Mouse (Mus musculus): ENCODE measurements at regions not wholly inside any gene's neighbourhood (a gene's known extent, or its start where the extent isn't known, plus 50 kb on each side); places are given as distances from the start of the nearest gene placed in this dataset.

DNA sequence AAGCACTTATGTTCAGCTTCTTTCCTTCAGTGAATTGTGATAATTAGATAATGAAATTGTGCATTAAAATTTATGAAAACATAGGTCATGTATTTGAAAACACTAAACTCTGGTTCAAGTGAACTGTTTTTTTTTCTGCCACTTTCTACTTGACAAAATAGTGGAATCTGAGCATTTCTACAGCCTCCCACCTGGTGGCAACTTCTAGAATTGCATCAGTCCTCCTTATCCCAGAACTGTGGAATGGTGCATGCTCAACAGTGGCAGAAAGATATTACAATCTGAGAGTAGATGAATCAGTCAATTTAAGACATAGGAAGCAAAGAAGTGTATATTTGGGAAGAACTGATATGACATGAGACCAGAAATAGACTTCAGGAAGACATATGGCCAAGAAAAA, 84.1 kb upstream of the Gm28269 start:
- H3K9ac ChIP-seq (ENCODE audit: low read length), result no peak overlapping the region
- no peaks in the 10 kb centered on the region for H3K36me3 ChIP-seq (ENCODE audit: control insufficient read depth, insufficient read depth, low read length)
- H3K9me3 ChIP-seq (ENCODE audit: control insufficient read depth, low read length), result no peaks in the 10 kb centered on the region
- no peaks in the 10 kb centered on the region for H3K4me1 ChIP-seq (ENCODE audit: control insufficient read depth, insufficient read depth, low read length)
- H3K4me3 ChIP-seq (ENCODE audit: low read depth, low read length), result no peak overlapping the region
- ATAC-seq (ENCODE audit: insufficient number of reproducible peaks, low FRiP score, low TSS enrichment, low read depth) (no peak), DNase-seq (ENCODE audit: low spot score) (peak; percentile 41)
- no peak overlapping the region for H3K27ac ChIP-seq (replicated peaks; ENCODE audit: low read depth, low read length)
- H3K27me3 ChIP-seq (ENCODE audit: control insufficient read depth, insufficient read depth, low read length), result no peaks in the 10 kb centered on the region
- H3K4me2 ChIP-seq (ENCODE audit: low read depth, severe bottlenecking), result no peak overlapping the region

DNA sequence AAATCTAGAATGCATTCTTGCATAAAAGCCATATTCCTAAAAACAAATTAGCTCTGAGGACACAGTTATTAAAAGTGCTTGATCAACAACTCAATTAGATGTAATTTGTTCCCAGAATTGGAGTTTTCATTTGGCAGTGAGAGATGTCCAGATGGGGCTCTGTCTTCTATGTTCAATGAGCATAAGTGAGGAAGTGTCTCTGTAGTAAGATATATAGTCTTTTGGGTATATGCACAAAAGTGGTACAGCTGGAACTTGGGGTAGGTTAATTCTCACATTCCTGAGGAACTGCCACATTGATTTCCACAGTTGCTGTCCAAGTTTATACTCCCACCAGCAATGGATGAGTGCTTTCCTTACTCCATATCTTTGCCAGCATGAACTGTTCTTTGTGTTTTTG, 64.3 kb upstream of the Gm28269 start:
- no peak for ATAC-seq (ENCODE audit: insufficient number of reproducible peaks, low FRiP score, low TSS enrichment, low read depth)
- H3K4me1 ChIP-seq (ENCODE audit: control insufficient read depth, insufficient read depth, low read length), result no peaks in the 10 kb centered on the region
- H3K9ac ChIP-seq (ENCODE audit: low read length), result no peak overlapping the region
- H3K9me3 ChIP-seq (ENCODE audit: control insufficient read depth, low read length), result no peaks in the 10 kb centered on the region
- H3K4me3 ChIP-seq (ENCODE audit: low read depth, low read length), result no peak overlapping the region
- no peaks in the 10 kb centered on the region for H3K36me3 ChIP-seq (ENCODE audit: control insufficient read depth, insufficient read depth, low read length)
- no peaks in the 10 kb centered on the region for H3K27me3 ChIP-seq (ENCODE audit: control insufficient read depth, insufficient read depth, low read length)
- H3K4me2 ChIP-seq (ENCODE audit: low read depth, severe bottlenecking), result no peak overlapping the region
- no peak overlapping the region for H3K27ac ChIP-seq (replicated peaks; ENCODE audit: low read depth, low read length)
- DNase-seq (ENCODE audit: low spot score), result no peak

DNA sequence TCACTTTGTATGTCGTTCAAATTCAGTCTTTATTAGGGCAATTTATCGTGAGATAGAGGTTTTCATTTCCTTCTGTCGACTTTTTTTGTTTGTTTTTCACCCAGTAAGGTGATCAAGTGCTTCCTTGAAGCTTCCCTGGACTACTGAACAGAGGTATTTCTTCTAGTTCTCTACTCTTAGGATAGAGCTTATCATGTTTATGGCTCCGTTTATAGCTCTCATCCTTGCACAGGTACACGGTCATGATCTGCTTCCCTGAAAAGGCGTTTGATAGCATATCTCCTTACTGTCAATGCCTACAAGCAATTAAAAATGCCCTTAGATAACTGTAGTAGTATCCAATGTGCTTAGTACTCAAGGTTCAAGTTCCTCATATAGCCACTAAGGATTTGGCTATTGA, 56.9 kb upstream of the Gm28269 start:
- H3K9ac ChIP-seq (ENCODE audit: low read length), result no peak overlapping the region
- no peaks in the 10 kb centered on the region for H3K27me3 ChIP-seq (ENCODE audit: control insufficient read depth, insufficient read depth, low read length)
- WGBS, result 86% methylated on average over 6 of the region's 6 CpGs
- H3K36me3 ChIP-seq (ENCODE audit: control insufficient read depth, insufficient read depth, low read length), result no peaks in the 10 kb centered on the region
- H3K4me2 ChIP-seq (ENCODE audit: low read depth, severe bottlenecking), result no peak overlapping the region
- no peaks in the 10 kb centered on the region for H3K4me1 ChIP-seq (ENCODE audit: control insufficient read depth, insufficient read depth, low read length)
- ATAC-seq (ENCODE audit: insufficient number of reproducible peaks, low FRiP score, low TSS enrichment, low read depth) (no peak), DNase-seq (ENCODE audit: low spot score) (no peak)
- no peak overlapping the region for H3K27ac ChIP-seq (replicated peaks; ENCODE audit: low read depth, low read length)
- H3K9me3 ChIP-seq (ENCODE audit: control insufficient read depth, low read length), result no peaks in the 10 kb centered on the region
- no peak overlapping the region for H3K4me3 ChIP-seq (ENCODE audit: low read depth, low read length)
